Mouse (Mus musculus) MEL (cell line): ENCODE measurements around the gene Rab7b.

Source experiments
- CTCF ChIP-seq, 3 experiments: IDR thresholded peaks in 2 of 3; conservative IDR thresholded peaks in 1 of 3; 2 replicates each; pipeline ENCODE4 v1.5.1; 2011 to 2012; ENCODE audit warnings: low read length in 3 of 3, low read depth in 2 of 3, mild to moderate bottlenecking in 2 of 3, improper control_type of control experiment in 1 of 3, inconsistent platforms in 1 of 3, mixed read lengths in 1 of 3, moderate library complexity in 1 of 3; ENCODE audit not compliant: control insufficient read depth in 1 of 3, insufficient read depth in 1 of 3, poor library complexity in 1 of 3, severe bottlenecking in 1 of 3
- E2F4 ChIP-seq: IDR thresholded peaks from 2 replicates; pipeline ENCODE4 v1.6.1; 2011; ENCODE audit warnings: low read depth, low read length, improper control_type of control experiment, borderline replicate concordance
- ETS1 ChIP-seq: IDR thresholded peaks from 2 replicates; pipeline ENCODE4 v1.6.1; 2012; ENCODE audit warnings: low read depth, mild to moderate bottlenecking, inconsistent platforms, low read length, improper control_type of control experiment, moderate library complexity
- GATA1 ChIP-seq: IDR thresholded peaks from 2 replicates; pipeline ENCODE4 v1.6.1; 2011; ENCODE audit warnings: low read depth, low read length, improper control_type of control experiment
- NRF1 ChIP-seq: IDR thresholded peaks from 2 replicates; pipeline ENCODE4 v1.6.1; 2014; ENCODE audit warnings: low read depth, mild to moderate bottlenecking, inconsistent platforms, low read length, improper control_type of control experiment, moderate library complexity; ENCODE audit not compliant: poor library complexity, insufficient read depth, severe bottlenecking
- POLR2A ChIP-seq, 2 experiments: IDR thresholded peaks; 2 replicates each; pipeline ENCODE4 v1.6.1; 2011 to 2012; ENCODE audit warnings: low read length in 2 of 2, mild to moderate bottlenecking in 2 of 2, control low read depth in 1 of 2, improper control_type of control experiment in 1 of 2, low read depth in 1 of 2, moderate library complexity in 1 of 2; ENCODE audit not compliant: control insufficient read depth in 1 of 2, insufficient read depth in 1 of 2, poor library complexity in 1 of 2
- SMC3 ChIP-seq: IDR thresholded peaks from 2 replicates; pipeline ENCODE4 v1.6.1; 2011; ENCODE audit warnings: low read depth, low read length, improper control_type of control experiment
- TCF12 ChIP-seq: IDR thresholded peaks from 2 replicates; pipeline ENCODE4 v1.6.1; 2014; ENCODE audit warnings: low read depth, mild to moderate bottlenecking, inconsistent platforms, low read length, improper control_type of control experiment, moderate library complexity

DNA sequence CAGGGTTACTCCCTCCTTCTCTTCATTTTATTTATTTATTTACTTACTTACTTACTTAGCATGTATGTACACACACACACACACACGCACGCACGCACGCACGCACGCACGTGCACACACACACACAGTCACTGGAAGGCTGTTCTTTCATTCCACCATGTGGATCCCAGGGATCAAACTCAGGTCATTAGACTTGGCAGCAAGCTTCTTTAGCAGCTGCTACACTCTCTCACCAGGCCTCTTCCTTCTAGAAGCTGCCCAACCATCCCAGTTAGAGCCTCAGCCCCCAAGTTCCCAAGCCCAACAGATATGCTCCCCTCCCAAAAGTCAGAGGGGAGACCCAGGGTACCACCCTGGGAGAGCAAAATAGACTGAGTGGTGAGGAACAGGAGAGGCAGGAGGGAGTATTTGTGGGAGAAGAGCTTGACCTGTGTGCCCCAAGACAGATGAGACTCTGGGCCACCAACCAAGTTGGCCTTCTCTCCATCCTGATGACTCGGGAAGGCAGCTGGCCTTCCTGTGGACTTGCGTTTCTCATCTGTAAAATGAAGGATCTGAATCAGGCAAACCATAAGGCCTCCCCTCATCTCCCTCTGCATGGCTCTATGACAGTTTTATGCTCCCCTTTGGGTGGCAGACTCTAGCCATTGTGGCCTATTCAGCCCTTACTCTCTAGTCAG is 51.1 kb downstream of the Rab7b start:
- TF ChIP-seq CTCF (IDR thresholded peaks at IDR 0.05 in 2 of 3, conservative IDR thresholded peaks at IDR 0.05 in 1 of 3; ENCODE audit: control insufficient read depth in 1 of 3, insufficient read depth in 1 of 3, low read depth in 2 of 3, low read length in 3 of 3, poor library complexity in 1 of 3, severe bottlenecking in 1 of 3) (no peak), SMC3 (no peak), GATA1 (no peak), TCF12 (no peak), NRF1 (no peak), ETS1 (no peak), E2F4 (no peak), POLR2A (IDR thresholded peaks at IDR 0.05; ENCODE audit: control insufficient read depth in 1 of 2, insufficient read depth in 1 of 2, low read depth in 1 of 2, low read length in 2 of 2, poor library complexity in 1 of 2) (no peak)
